Mouse (Mus musculus): ENCODE measurements around the gene Rasl11b. TPM values are rescaled to one million over a fixed set of nuclear protein-coding genes. Genes with fewer than 3 reads are reported as not detected.

Gene Rasl11b
- polyA plus RNA-seq, 1 experiment from 2014 or later: 107 TPM

GRCm38 (mm10) chr5:74197541-74198330, 2.6 kb downstream of the Rasl11b start:
- ATAC-seq (ENCODE audit: insufficient number of reproducible peaks, low FRiP score): no peak
- 66% methylated on average over 22 of the region's 22 CpGs for WGBS
- Histone ChIP-seq H3K27me3 (replicated peaks) (no peaks in the 10 kb centered on the region), H3K9me3 (replicated peaks) (no peaks in the 10 kb centered on the region), H3K4me1 (replicated peaks) (peaks cover 64% of the 10 kb centered on the region), H3K36me3 (peaks cover 34% of the 10 kb centered on the region), H3K27ac (ENCODE audit: poor library complexity, severe bottlenecking) (peak overlapping the region; percentile 91), H3K9ac (peak overlapping the region; percentile 98), H3K4me2 (peak overlapping the region; percentile 87), H3K4me3 (peak overlapping the region; percentile 84)

GRCm38 (mm10) chr5:74198446-74198845, 3.4 kb downstream of the Rasl11b start:
- peak overlapping the region; percentile 98 for H3K9ac ChIP-seq
- H3K27me3 ChIP-seq (replicated peaks): no peaks in the 10 kb centered on the region
- no peak for ATAC-seq (ENCODE audit: insufficient number of reproducible peaks, low FRiP score)
- peak overlapping the region; percentile 87 for H3K4me2 ChIP-seq
- H3K36me3 ChIP-seq: peaks cover 34% of the 10 kb centered on the region
- H3K4me1 ChIP-seq (replicated peaks): peaks cover 64% of the 10 kb centered on the region
- peak overlapping the region; percentile 91 for H3K27ac ChIP-seq (ENCODE audit: poor library complexity, severe bottlenecking)
- 0 out of 2 replicates have a peak, but pooled peaks cover 3% of the 10 kb centered on the region for H3K9me3 ChIP-seq (replicated peaks)
- peak overlapping the region; percentile 84 for H3K4me3 ChIP-seq
- WGBS: 61% methylated on average over 11 of the region's 11 CpGs

GRCm38 (mm10) chr5:74199793-74200192, 4.7 kb downstream of the Rasl11b start:
- Histone ChIP-seq H3K27me3 (replicated peaks) (no peaks in the 10 kb centered on the region), H3K27ac (ENCODE audit: poor library complexity, severe bottlenecking) (peak overlapping the region; percentile 82), H3K36me3 (peaks cover 34% of the 10 kb centered on the region), H3K9me3 (replicated peaks) (0 out of 2 replicates have a peak, but pooled peaks cover 3% of the 10 kb centered on the region), H3K9ac (no peak overlapping the region), H3K4me1 (replicated peaks) (peaks cover 57% of the 10 kb centered on the region), H3K4me2 (peak overlapping the region; percentile 15; the same call in 1 of the 2 replicates), H3K4me3 (no peak overlapping the region)
- ATAC-seq (ENCODE audit: insufficient number of reproducible peaks, low FRiP score): no peak
- 74% methylated on average over 13 of the region's 13 CpGs for WGBS

DNA sequence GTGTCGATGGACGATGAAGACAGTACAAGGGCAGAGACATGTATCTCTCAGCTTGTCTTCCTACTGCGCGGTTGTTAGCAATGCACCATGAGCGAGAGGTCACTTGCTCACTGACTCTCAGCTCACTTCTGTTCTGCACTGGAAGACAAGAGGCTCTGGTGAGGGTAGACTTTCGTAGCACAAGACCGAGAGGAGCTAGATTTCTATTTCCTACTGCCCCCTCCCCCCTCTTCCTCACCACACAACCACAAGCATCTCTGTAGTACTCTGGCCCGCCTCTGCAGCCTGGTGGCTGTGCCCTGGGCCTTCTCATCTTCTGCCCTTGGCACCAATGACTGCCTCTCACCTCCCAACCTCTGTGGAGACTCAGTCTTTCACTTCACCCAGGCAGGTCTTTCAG, 5.4 kb downstream of the Rasl11b start:
- peaks cover 34% of the 10 kb centered on the region for H3K36me3 ChIP-seq
- no peak overlapping the region; the same call in 1 of the 2 replicates for H3K4me2 ChIP-seq
- 53% methylated on average over 8 of the region's 8 CpGs for WGBS
- no peak overlapping the region for H3K9ac ChIP-seq
- no peak for ATAC-seq (ENCODE audit: insufficient number of reproducible peaks, low FRiP score)
- no peaks in the 10 kb centered on the region for H3K27me3 ChIP-seq (replicated peaks)
- 0 out of 2 replicates have a peak, but pooled peaks cover 3% of the 10 kb centered on the region for H3K9me3 ChIP-seq (replicated peaks)
- no peak overlapping the region for H3K4me3 ChIP-seq
- peak overlapping the region; percentile 82 for H3K27ac ChIP-seq (ENCODE audit: poor library complexity, severe bottlenecking)
- peaks cover 62% of the 10 kb centered on the region for H3K4me1 ChIP-seq (replicated peaks)

- Histone ChIP-seq H3K4me3 (no peak overlapping the region), H3K36me3 (peaks cover 34% of the 10 kb centered on the region), H3K9me3 (replicated peaks) (0 out of 2 replicates have a peak, but pooled peaks cover 3% of the 10 kb centered on the region), H3K27ac (ENCODE audit: poor library complexity, severe bottlenecking) (peak overlapping the region; percentile 82), H3K4me1 (replicated peaks) (peaks cover 75% of the 10 kb centered on the region), H3K4me2 (no peak overlapping the region), H3K9ac (no peak overlapping the region), H3K27me3 (replicated peaks) (no peaks in the 10 kb centered on the region)
- WGBS: 66% methylated on average over 10 of the region's 10 CpGs
- 0 out of 2 replicates have a peak, but pooled peaks have one; percentile 12 for ATAC-seq (ENCODE audit: insufficient number of reproducible peaks, low FRiP score)
Observed at GRCm38 (mm10) chr5:74201570-74202357, 6.7 kb downstream of the Rasl11b start.

DNA sequence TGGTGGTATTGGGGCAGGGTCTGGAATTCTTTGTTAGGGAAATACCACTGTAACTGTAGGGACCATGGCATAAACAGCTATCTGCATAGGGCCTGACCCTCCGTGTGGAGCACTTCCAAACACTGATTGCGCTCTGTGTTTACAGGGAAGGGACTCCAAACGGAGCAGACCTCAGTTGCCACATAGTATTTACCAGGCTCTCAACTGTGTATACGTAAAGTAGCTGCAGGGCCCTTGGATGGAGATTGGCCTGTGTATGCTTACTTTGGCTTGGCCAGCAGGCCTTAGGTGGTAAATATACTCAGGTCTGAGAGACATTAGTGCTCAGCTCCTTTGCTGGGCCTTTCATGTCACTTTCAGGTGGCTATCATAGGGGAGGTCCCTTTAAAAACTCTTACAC, 7.4 kb downstream of the Rasl11b start:
- H3K27ac ChIP-seq (ENCODE audit: poor library complexity, severe bottlenecking): no peak overlapping the region
- H3K36me3 ChIP-seq: peaks cover 28% of the 10 kb centered on the region

GRCm38 (mm10) chr5:74204465-74204864, 9.4 kb downstream of the Rasl11b start:
- Histone ChIP-seq H3K4me2 (no peak overlapping the region), H3K4me1 (replicated peaks) (peaks cover 72% of the 10 kb centered on the region), H3K27me3 (replicated peaks) (no peaks in the 10 kb centered on the region), H3K4me3 (no peak overlapping the region), H3K9ac (no peak overlapping the region), H3K36me3 (peaks cover 9% of the 10 kb centered on the region), H3K27ac (ENCODE audit: poor library complexity, severe bottlenecking) (no peak overlapping the region), H3K9me3 (replicated peaks) (0 out of 2 replicates have a peak, but pooled peaks cover 3% of the 10 kb centered on the region)
- ATAC-seq (ENCODE audit: insufficient number of reproducible peaks, low FRiP score): no peak
- 64% methylated on average over 5 of the region's 5 CpGs for WGBS

More for the DNA sequence above, 7.4 kb downstream of the Rasl11b start:
- no peak overlapping the region for H3K4me3 ChIP-seq
- 76% methylated on average over 4 of the region's 4 CpGs for whole genome bisulfite sequencing
- H3K4me2 ChIP-seq: no peak overlapping the region
- no peaks in the 10 kb centered on the region for H3K27me3 ChIP-seq (replicated peaks)
- H3K4me1 ChIP-seq (replicated peaks): peaks cover 74% of the 10 kb centered on the region
- 0 out of 2 replicates have a peak, but pooled peaks cover 3% of the 10 kb centered on the region for H3K9me3 ChIP-seq (replicated peaks)
- no peak for ATAC-seq (ENCODE audit: insufficient number of reproducible peaks, low FRiP score)
- no peak overlapping the region for H3K9ac ChIP-seq

GRCm38 (mm10) chr5:74205509-74205908, 10.4 kb downstream of the Rasl11b start:
- 23% methylated on average over 8 of the region's 8 CpGs for WGBS
- H3K4me1 ChIP-seq (replicated peaks): peaks cover 68% of the 10 kb centered on the region
- peak overlapping the region; percentile 40; the same call in 1 of the 2 replicates for H3K9ac ChIP-seq
- H3K4me2 ChIP-seq: peak overlapping the region; percentile 39
- 0 out of 2 replicates have a peak, but pooled peaks cover 3% of the 10 kb centered on the region for H3K9me3 ChIP-seq (replicated peaks)
- no peak overlapping the region for H3K4me3 ChIP-seq
- H3K36me3 ChIP-seq: no peaks in the 10 kb centered on the region
- no peak for ATAC-seq (ENCODE audit: insufficient number of reproducible peaks, low FRiP score)
- peak overlapping the region; percentile 94 for H3K27ac ChIP-seq (ENCODE audit: poor library complexity, severe bottlenecking)
- no peaks in the 10 kb centered on the region for H3K27me3 ChIP-seq (replicated peaks)

- Histone ChIP-seq H3K4me2 (peak overlapping the region; percentile 39), H3K9me3 (replicated peaks) (0 out of 2 replicates have a peak, but pooled peaks cover 3% of the 10 kb centered on the region), H3K36me3 (no peaks in the 10 kb centered on the region), H3K4me3 (no peak overlapping the region), H3K4me1 (replicated peaks) (peaks cover 63% of the 10 kb centered on the region), H3K27me3 (replicated peaks) (no peaks in the 10 kb centered on the region), H3K27ac (ENCODE audit: poor library complexity, severe bottlenecking) (peak overlapping the region; percentile 94), H3K9ac (no peak overlapping the region)
- peak; percentile 61 for ATAC-seq (ENCODE audit: insufficient number of reproducible peaks, low FRiP score)
- WGBS: 21% methylated on average over 7 of the region's 7 CpGs
Observed at GRCm38 (mm10) chr5:74206038-74206437, 11.0 kb downstream of the Rasl11b start.

DNA sequence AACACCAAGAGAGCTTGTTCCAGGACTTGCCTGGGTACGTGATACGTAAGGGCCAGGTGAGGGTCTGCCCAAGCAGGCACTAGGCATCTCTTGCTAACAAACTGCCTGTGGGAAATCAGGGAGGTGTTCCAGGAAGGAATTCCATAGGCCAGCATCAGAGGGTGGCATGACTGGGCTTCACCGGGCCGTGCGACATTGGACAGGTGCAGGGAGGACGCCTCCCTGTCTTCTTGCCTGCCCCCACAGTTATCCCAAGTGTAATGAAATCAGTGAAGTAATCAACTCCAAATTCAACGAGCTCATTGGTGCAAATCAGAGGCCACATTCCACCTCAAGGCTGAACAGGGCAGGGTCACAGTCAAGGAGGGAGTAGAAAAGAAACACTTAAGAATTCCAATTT, 11.6 kb downstream of the Rasl11b start:
- peaks cover 63% of the 10 kb centered on the region for H3K4me1 ChIP-seq (replicated peaks)
- H3K9me3 ChIP-seq (replicated peaks): 0 out of 2 replicates have a peak, but pooled peaks cover 3% of the 10 kb centered on the region
- H3K4me2 ChIP-seq: 0 out of 2 replicates have a peak overlapping the region, but pooled peaks have one; percentile 39
- WGBS: 77% methylated on average over 7 of the region's 7 CpGs
- H3K36me3 ChIP-seq: no peaks in the 10 kb centered on the region
- H3K27me3 ChIP-seq (replicated peaks): no peaks in the 10 kb centered on the region
- no peak overlapping the region for H3K9ac ChIP-seq
- H3K27ac ChIP-seq (ENCODE audit: poor library complexity, severe bottlenecking): peak overlapping the region; percentile 94
- no peak for ATAC-seq (ENCODE audit: insufficient number of reproducible peaks, low FRiP score)
- H3K4me3 ChIP-seq: no peak overlapping the region

- 68% methylated on average over 3 of the region's 3 CpGs for WGBS
- Histone ChIP-seq H3K36me3 (no peaks in the 10 kb centered on the region), H3K4me3 (no peak overlapping the region), H3K9me3 (replicated peaks) (0 out of 2 replicates have a peak, but pooled peaks cover 3% of the 10 kb centered on the region), H3K4me1 (replicated peaks) (peaks cover 60% of the 10 kb centered on the region), H3K4me2 (no peak overlapping the region), H3K27ac (ENCODE audit: poor library complexity, severe bottlenecking) (peak overlapping the region; percentile 30), H3K27me3 (replicated peaks) (no peaks in the 10 kb centered on the region), H3K9ac (no peak overlapping the region)
- ATAC-seq (ENCODE audit: insufficient number of reproducible peaks, low FRiP score): no peak
Observed at GRCm38 (mm10) chr5:74207209-74207608, 12.1 kb downstream of the Rasl11b start.
